Mouse (Mus musculus) midbrain, embryonic 15.5 days (tissue): ENCODE measurements around the gene Gm10135. TPM values are rescaled to one million over a fixed set of nuclear protein-coding genes. Genes with fewer than 3 reads are reported as not detected.
"Not testable (repeated sequence)": the region's sequence is repeated elsewhere in the genome, so short reads cannot be mapped to it uniquely, and the experiment has no call there.

Source experiments
- ATAC-seq: fragments of 200-750 bp; cut with Nextera tagmentation; replicated peaks from 2 replicates; pipeline ENCODE4 v1.8.0; 2017; ENCODE audit warnings: moderate TSS enrichment
- H3K27ac ChIP-seq: fragments of 300-500 bp; sonication (generic); 2 replicates; pipeline ENCODE4 v1.5.1; 2015; ENCODE audit warnings: mild to moderate bottlenecking, inconsistent platforms
- H3K27me3 ChIP-seq: fragments of 300-500 bp; sonication (generic); replicated peaks from 2 replicates; pipeline ENCODE4 v1.6.1; 2015; ENCODE audit warnings: inconsistent platforms
- H3K36me3 ChIP-seq: fragments of 300-500 bp; sonication (generic); replicated peaks from 2 replicates; pipeline ENCODE4 v1.6.1; 2015; ENCODE audit warnings: inconsistent platforms
- H3K4me1 ChIP-seq: fragments of 300-500 bp; sonication (generic); 2 replicates; pipeline ENCODE4 v1.6.1; 2015; ENCODE audit warnings: inconsistent platforms
- H3K4me2 ChIP-seq: fragments of 300-500 bp; sonication (generic); 2 replicates; pipeline ENCODE4 v1.6.1; 2015; ENCODE audit warnings: inconsistent platforms, mild to moderate bottlenecking, moderate library complexity
- H3K4me3 ChIP-seq: fragments of 300-500 bp; sonication (generic); 2 replicates; pipeline ENCODE4 v1.5.1; 2015; ENCODE audit warnings: mild to moderate bottlenecking, inconsistent platforms
- H3K9ac ChIP-seq: fragments of 300-500 bp; sonication (generic); 2 replicates; pipeline ENCODE4 v1.6.1; 2015; ENCODE audit warnings: mild to moderate bottlenecking, inconsistent platforms
- H3K9me3 ChIP-seq: fragments of 300-500 bp; sonication (generic); 2 replicates; pipeline ENCODE4 v1.6.1; 2016; ENCODE audit warnings: inconsistent platforms
- WGBS: fragments of 180-500 bp; shearing (Covaris S2); methylation state at CpG from one replicate; pipeline ENCODE4 v1.1.7; 2015; ENCODE audit warnings: mixed read lengths; 5-methylcytosine and 5-hydroxymethylcytosine counted together
- polyA plus RNA-seq: library from polyadenylated mRNA; unstranded; fragments of >200 nt; fragmentation: Nextera tagmentation; extraction: Ambion mirVana; gene quantifications from 2 replicates; pipeline ENCODE4 v1.2.1, GENCODE M21; 2015

Gm10135 gene
- polyA plus RNA-seq, 1 experiment from 2014 or later: not detected

DNA sequence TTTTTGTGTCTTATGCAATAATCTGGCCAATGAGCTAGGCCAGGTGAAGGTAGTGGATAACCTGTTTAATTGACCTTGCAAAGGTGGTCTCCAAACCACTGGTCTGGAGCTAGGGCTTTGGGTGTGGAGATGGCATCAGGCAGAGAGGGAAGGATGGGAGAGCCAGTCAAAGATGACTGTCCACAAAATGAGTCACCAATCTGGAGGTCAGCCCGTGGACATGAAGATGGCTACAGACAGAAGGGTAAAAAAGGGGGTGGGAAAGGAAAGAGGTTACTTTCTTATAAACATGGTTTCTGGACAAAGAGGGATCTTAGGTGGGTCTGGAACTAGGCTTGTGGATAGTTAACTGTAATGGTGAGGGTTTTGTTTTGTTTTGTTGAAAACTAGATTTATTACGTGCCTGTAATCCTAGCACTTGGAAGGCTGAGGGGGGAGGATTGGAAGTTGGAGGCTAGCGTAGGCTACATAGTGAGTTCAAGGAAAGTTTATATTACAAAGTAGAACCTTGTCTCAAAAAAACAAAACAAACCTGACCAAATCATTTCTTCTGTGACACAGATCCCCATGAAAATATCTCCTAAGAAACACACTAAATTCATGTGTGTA, 20.4 kb downstream of the Gm10135 start:
- Histone ChIP-seq H3K27ac (no peak overlapping the region), H3K9ac (no peak overlapping the region), H3K9me3 (no peaks in the 10 kb centered on the region), H3K4me1 (no peaks in the 10 kb centered on the region), H3K4me2 (no peak overlapping the region), H3K36me3 (0 out of 2 replicates have a peak, but pooled peaks cover 6% of the 10 kb centered on the region), H3K4me3 (no peak overlapping the region), H3K27me3 (no peaks in the 10 kb centered on the region)
- WGBS: 93% methylated on average over 3 of the region's 3 CpGs
- ATAC-seq: no peak

DNA sequence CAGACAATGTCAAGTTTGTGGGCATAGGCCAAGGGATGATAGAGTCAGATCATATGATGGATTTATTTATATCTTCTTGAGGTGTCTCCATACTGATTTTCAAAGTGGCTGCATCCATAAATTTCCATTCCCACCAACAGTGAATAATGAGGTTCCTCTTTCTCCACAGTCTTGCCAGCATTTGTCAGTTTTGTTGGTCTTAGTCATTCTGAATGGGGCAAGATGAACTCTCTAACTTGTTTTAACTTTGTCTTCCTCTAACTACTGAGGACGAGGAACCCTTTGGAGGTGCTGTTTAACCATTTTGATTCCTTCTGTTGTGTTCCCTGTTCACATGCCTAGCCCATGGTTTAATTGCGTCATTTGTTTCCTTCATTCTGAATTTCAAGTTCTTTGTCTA, 24.2 kb downstream of the Gm10135 start:
- no peak overlapping the region for H3K27ac ChIP-seq
- H3K4me3 ChIP-seq: no peak overlapping the region
- no peaks in the 10 kb centered on the region for H3K27me3 ChIP-seq
- WGBS: 95% methylated on average over 2 of the region's 2 CpGs
- no peak for ATAC-seq
- no peaks in the 10 kb centered on the region; the same call in 1 of the 2 replicates for H3K36me3 ChIP-seq
- no peaks in the 10 kb centered on the region for H3K4me1 ChIP-seq
- H3K4me2 ChIP-seq: no peak overlapping the region
- no peak overlapping the region for H3K9ac ChIP-seq
- H3K9me3 ChIP-seq: no peaks in the 10 kb centered on the region

DNA sequence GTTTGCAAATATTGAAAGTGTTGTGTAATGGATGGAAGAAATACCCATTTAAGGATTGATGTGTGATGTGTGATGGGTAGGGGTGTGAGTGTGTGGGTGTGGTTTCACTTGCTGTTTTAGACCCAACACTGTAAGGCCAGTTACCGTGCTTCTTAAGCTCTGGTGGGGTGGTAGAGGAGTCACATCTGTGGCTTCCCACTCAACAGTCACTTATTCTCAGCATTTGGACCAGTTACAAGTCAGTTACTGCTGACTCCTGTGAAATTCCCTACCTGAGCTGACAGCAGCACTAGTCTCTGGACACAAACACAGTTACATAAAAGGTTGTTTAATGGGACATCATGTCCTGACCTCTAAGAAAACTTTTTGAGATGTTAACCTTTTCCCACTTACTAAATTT, 26.4 kb downstream of the Gm10135 start:
- ATAC-seq: no peak
- Histone ChIP-seq H3K4me3 (no peak overlapping the region), H3K9me3 (no peaks in the 10 kb centered on the region), H3K36me3 (no peaks in the 10 kb centered on the region; the same call in 1 of the 2 replicates), H3K27ac (no peak overlapping the region), H3K4me2 (no peak overlapping the region), H3K4me1 (no peaks in the 10 kb centered on the region), H3K9ac (no peak overlapping the region), H3K27me3 (no peaks in the 10 kb centered on the region)
- 93% methylated on average over 1 of the region's 1 CpGs for whole genome bisulfite sequencing

DNA sequence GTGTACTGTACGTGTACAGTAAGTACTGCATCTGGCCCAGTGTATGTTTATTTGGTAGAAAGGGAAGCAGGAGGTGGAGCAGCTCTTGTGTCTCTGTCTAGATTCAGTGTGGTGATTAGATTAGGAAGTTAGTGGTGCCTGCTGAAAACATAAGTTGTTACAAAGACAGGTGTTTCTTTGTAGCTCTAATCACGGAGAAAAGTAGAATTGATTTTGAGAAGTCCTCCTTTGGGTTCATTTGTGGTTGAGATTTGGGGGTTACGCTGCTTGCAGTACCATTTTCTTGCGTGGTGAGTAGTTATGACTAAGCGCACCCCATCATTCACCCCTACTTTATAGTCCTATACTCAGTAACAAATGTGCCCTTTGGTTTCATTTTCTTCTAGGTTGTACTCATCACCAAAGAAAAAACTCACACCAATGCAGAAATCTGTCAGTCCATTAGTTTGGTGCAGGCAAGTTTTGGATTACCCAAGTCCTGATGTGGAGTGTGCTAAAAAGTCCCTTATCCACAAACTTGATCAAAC, 33.5 kb downstream of the Gm10135 start:
- WGBS: 93% methylated on average over 5 of the region's 5 CpGs
- Histone ChIP-seq H3K4me3 (no peak overlapping the region), H3K27me3 (no peaks in the 10 kb centered on the region), H3K9ac (no peak overlapping the region), H3K36me3 (no peaks in the 10 kb centered on the region), H3K27ac (no peak overlapping the region), H3K4me2 (no peak overlapping the region), H3K9me3 (no peaks in the 10 kb centered on the region), H3K4me1 (no peaks in the 10 kb centered on the region)
- ATAC-seq: no peak

DNA sequence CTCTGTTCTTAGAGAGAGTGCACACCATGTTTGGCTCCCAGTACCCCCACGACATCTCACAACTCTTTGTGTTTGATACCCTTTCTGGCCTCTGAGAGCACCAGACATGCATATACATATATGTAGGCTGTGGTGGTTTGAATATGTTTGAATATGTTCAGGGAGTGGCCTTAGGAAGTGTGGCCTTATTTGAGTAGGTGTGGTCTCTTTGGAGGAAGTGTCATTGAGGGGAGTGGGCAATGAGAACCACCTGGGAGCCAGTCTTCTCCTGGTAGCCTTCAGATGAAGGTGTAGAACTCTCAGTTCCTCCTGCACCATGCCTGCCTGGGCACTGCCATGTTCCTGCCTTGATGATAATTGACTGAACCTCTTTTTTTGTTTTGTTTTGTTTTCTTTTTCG, 35.2 kb downstream of the Gm10135 start:
- H3K4me1 ChIP-seq: no peaks in the 10 kb centered on the region
- 92% methylated on average over 2 of the region's 2 CpGs for WGBS

DNA sequence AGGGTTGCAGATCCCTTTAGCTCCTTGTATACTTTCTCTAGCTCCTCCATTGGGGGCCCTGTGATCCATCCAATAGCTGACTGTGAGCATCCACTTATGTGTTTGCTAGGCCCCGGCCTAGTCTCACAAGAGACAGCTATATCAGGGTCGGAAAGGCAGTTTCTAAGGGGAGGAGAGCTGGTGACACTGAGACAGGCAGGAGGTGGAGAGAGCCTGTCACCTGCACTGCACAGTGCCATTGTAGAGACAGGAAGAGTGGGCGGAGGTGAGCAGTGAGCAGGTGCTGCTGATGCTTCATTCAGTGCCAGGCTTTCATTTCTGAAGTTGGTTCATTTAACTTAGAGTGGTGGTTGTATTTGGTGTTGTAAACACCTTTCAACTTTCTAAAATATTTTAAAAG, 36.1 kb downstream of the Gm10135 start:
- H3K36me3 ChIP-seq, H3K9me3 ChIP-seq, H3K4me3 ChIP-seq, ATAC-seq, H3K27ac ChIP-seq, H3K4me2 ChIP-seq, H3K9ac ChIP-seq, H3K4me1 ChIP-seq, H3K27me3 ChIP-seq: not testable (repeated sequence)
- 100% methylated on average over 3 of the region's 3 CpGs for WGBS

More for the DNA sequence above, 35.2 kb downstream of the Gm10135 start:
- no peak overlapping the region for H3K4me3 ChIP-seq
- no peak overlapping the region for H3K27ac ChIP-seq
- no peak for ATAC-seq
- no peaks in the 10 kb centered on the region for H3K27me3 ChIP-seq
- H3K9ac ChIP-seq: no peak overlapping the region
- no peaks in the 10 kb centered on the region for H3K9me3 ChIP-seq
- H3K36me3 ChIP-seq: no peaks in the 10 kb centered on the region
- no peak overlapping the region for H3K4me2 ChIP-seq

DNA sequence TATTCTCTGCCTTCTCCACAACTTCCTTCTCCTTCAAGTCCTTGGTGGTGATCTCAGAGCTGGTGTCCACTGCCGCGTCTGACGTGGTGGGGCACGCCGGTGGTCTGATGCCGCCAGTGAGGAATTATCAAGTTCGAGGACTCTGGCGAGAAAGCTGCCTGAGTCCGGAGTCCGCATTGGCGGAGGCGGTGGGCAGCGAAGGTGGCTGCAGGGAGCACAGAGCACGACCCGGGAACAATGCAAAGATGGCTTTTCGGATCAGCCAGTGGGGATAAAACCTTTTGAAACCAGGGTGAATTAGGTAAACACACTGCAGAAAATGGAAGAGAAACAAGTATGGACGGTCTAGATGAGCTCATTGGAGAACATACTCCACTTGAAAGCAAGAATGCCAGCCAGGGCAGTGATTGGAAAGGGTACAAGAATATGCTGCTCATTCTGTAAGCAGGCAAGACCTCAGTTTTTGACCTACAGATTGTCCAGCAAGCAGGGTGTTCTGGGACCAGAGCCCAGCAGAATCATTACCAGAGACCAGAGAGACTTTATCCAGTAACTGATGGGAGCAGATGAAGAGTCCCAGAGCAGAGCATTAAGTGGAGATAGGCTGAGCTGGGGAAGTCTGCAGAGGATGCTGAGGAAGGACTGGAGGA, 41.4 kb downstream of the Gm10135 start:
- no peak for ATAC-seq
- Histone ChIP-seq H3K4me1 (no peaks in the 10 kb centered on the region), H3K27ac (no peak overlapping the region), H3K9me3 (no peaks in the 10 kb centered on the region), H3K9ac (no peak overlapping the region), H3K27me3 (no peaks in the 10 kb centered on the region), H3K4me2 (no peak overlapping the region), H3K36me3 (no peaks in the 10 kb centered on the region), H3K4me3 (no peak overlapping the region)
- 92% methylated on average over 17 of the region's 17 CpGs for WGBS

DNA sequence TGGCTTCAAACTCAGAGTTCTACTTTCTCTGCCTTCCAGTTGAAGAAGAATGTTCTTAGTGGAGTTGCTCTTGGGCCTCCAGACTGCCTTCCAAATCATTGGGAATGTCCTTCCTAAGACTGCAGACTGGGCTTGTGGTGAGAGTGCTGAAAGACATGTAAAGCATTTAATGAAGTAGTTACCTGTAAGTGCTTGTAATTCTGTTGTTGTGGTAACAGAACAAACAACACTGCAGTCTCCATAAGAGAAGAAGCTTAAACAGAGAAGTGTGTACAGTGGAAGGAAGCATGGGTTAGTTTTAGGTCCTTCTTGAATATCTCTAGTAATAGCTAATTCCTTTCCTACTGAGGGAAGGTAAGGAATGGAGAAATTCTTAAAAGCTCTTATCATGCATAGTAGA, 47.4 kb downstream of the Gm10135 start:
- H3K9me3 ChIP-seq: no peaks in the 10 kb centered on the region
- H3K27me3 ChIP-seq: no peaks in the 10 kb centered on the region
- no peaks in the 10 kb centered on the region for H3K4me1 ChIP-seq
- no peak overlapping the region for H3K4me3 ChIP-seq
- H3K27ac ChIP-seq: no peak overlapping the region
- no peaks in the 10 kb centered on the region for H3K36me3 ChIP-seq
- H3K4me2 ChIP-seq: no peak overlapping the region
- ATAC-seq: no peak
- H3K9ac ChIP-seq: no peak overlapping the region

DNA sequence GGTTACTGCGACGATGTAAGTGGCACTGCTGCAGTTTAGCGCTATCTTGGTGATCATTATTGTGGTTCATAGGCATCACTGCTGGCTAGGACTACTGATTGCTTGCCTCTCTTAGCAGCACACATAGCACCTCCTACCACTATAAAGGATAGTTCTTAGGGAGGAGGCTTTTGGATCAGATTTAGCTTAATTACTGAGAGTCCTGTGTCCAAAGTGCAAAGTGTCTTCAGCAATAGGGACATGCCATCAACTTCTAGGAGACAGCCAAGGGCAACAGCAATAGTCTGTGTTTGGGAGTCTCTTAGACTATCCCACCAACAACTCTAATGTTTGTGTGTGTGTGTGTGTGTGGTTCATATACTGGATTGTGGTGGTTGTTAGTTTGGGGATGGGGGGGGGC, 51.7 kb downstream of the Gm10135 start:
- Histone ChIP-seq H3K4me2 (no peak overlapping the region), H3K4me3 (no peak overlapping the region), H3K27me3 (no peaks in the 10 kb centered on the region), H3K4me1 (0 out of 2 replicates have a peak, but pooled peaks cover 3% of the 10 kb centered on the region), H3K9ac (no peak overlapping the region), H3K27ac (no peak overlapping the region), H3K36me3 (no peaks in the 10 kb centered on the region), H3K9me3 (no peaks in the 10 kb centered on the region)
- ATAC-seq: no peak
- 93% methylated on average over 3 of the region's 3 CpGs for WGBS

DNA sequence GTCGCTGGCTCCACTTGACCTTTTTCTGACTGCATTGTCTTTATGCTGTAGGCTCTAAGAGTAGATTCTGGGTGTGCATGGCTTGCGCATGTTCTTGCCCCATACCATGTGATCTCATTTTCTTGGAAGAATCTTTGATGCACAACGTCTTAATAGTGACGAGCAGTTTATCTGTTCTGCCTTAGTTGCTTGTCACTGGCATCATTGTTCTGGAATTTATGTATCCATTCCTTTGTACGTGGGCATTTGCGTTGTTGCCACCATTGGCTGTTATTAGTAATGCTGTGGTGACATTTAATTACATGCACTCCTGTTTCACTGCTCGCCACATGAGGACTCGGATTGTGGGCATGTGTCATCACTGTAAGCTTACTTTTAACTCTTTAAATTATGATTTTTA, 53.3 kb downstream of the Gm10135 start:
- WGBS: 93% methylated on average over 8 of the region's 8 CpGs
- no peak overlapping the region for H3K27ac ChIP-seq
- H3K36me3 ChIP-seq: no peaks in the 10 kb centered on the region
- no peak for ATAC-seq
- peaks cover 18% of the 10 kb centered on the region for H3K4me1 ChIP-seq
- H3K9me3 ChIP-seq: no peaks in the 10 kb centered on the region
- H3K27me3 ChIP-seq: no peaks in the 10 kb centered on the region
- no peak overlapping the region for H3K4me3 ChIP-seq
- H3K4me2 ChIP-seq: no peak overlapping the region
- no peak overlapping the region for H3K9ac ChIP-seq

DNA sequence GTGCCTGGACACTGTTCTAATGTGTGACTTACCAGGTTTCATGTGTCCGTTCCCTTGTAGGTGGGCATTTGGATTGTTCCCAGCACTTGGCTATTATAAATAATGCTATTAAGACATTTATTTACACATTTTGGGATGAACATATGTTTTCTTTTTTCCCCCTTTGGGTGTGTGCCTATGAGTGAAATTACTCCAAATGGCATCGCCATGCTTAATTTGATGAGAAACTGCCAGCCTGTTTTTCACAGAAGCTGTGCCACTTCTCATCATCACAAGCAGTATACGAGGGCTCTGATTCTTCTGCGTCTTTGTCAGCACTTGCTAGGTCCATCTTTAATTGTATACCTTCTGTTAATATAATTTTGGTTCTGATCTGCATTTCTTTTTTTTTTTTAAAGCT, 54.1 kb downstream of the Gm10135 start:
- Histone ChIP-seq H3K4me1 (peaks cover 24% of the 10 kb centered on the region), H3K4me2 (no peak overlapping the region), H3K9ac (no peak overlapping the region), H3K27me3 (no peaks in the 10 kb centered on the region), H3K27ac (no peak overlapping the region), H3K9me3 (no peaks in the 10 kb centered on the region), H3K36me3 (no peaks in the 10 kb centered on the region), H3K4me3 (no peak overlapping the region)
- WGBS: 91% methylated on average over 4 of the region's 4 CpGs
- no peak for ATAC-seq

DNA sequence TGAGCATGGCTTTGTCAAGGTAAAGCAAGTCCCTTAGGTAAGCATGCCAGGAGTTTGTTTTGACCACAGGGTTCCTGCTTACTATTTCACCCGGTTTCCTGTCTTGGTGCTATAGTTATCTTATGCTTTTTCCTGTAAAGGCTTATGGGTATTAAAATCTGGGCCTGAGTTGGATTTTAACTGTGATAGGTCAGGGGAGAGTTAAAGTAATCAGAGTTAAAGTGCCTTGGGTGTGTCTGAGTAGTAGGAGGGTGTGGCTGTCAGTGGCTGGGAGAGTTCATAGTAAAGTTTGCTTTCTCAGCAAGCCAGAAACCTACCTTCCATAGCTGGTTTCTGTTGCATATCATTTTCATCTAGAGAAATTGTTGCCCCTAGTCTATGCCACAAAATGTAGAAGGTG, 57.7 kb downstream of the Gm10135 start:
- no peaks in the 10 kb centered on the region for H3K27me3 ChIP-seq
- no peak for ATAC-seq
- H3K4me1 ChIP-seq: peaks cover 31% of the 10 kb centered on the region
- H3K9ac ChIP-seq: peak overlapping the region; percentile 94; the same call in 1 of the 2 replicates
- no peaks in the 10 kb centered on the region for H3K36me3 ChIP-seq
- H3K27ac ChIP-seq: no peak overlapping the region
- peak overlapping the region; percentile 74 for H3K4me2 ChIP-seq
- peak overlapping the region; percentile 87; the same call in 1 of the 2 replicates for H3K4me3 ChIP-seq
- 61% methylated on average over 1 of the region's 1 CpGs for WGBS
- H3K9me3 ChIP-seq: no peaks in the 10 kb centered on the region

DNA sequence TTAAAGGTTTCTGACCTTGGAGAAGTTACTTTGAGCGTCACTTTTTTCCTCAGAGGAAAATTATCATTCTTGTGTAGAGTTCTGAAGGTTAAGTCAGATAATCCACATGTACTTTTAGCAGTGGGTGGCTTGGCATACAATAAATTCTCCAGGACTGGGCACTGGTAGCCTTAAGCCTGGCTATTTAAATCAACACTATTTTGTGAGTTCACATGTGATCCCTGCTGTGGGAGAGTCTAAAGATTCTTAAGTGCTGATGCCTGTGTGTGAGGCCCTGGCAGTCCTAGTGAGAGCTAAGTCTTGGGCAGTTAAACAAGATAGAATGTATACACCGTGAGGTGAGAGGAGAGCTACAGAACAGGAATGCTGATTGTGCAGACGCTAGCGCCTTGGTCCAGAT, 58.5 kb downstream of the Gm10135 start:
- WGBS: 37% methylated on average over 4 of the region's 4 CpGs
- H3K9me3 ChIP-seq: no peaks in the 10 kb centered on the region

More for the DNA sequence above, 58.5 kb downstream of the Gm10135 start:
- H3K36me3 ChIP-seq: no peaks in the 10 kb centered on the region
- H3K27me3 ChIP-seq: no peaks in the 10 kb centered on the region
- peak overlapping the region; percentile 87 for H3K4me3 ChIP-seq
- H3K9ac ChIP-seq: peak overlapping the region; percentile 94; the same call in 1 of the 2 replicates
- H3K4me2 ChIP-seq: peak overlapping the region; percentile 74
- no peak for ATAC-seq
- H3K27ac ChIP-seq: 0 out of 2 replicates have a peak overlapping the region, but pooled peaks have one; percentile 96
- peaks cover 31% of the 10 kb centered on the region for H3K4me1 ChIP-seq
